Mouse (Mus musculus): Measurements from ENCODE around the gene BC051019.

GRCm38 (mm10) chr7:109722618-109723017 lies 1.0 kb downstream of the BC051019 start:
- TF ChIP-seq CTCF (IDR thresholded peaks at IDR 0.05; ENCODE audit: extremely low read depth, insufficient read length, insufficient replicate concordance, low read depth, low read length) (no peak), POLR2A (IDR thresholded peaks at IDR 0.05; ENCODE audit: low read depth, low read length) (no peak)
